Mouse (Mus musculus) CH12.LX (cell line): ENCODE results near the gene Hoxa7.

Experiments used
- CHD2 ChIP-seq: IDR thresholded peaks from 2 replicates; pipeline ENCODE4 v1.6.1; 2011; ENCODE audit warnings: low read length, improper control_type of control experiment
- CTCF ChIP-seq, 2 experiments: IDR thresholded peaks in 1 of 2; conservative IDR thresholded peaks in 1 of 2; 2 replicates each; pipeline ENCODE4 v1.5.1; 2011 to 2012; ENCODE audit warnings: low read depth in 2 of 2, low read length in 2 of 2, improper control_type of control experiment in 1 of 2, inconsistent platforms in 1 of 2, mild to moderate bottlenecking in 1 of 2, moderate library complexity in 1 of 2
- ELF1 ChIP-seq: IDR thresholded peaks from 2 replicates; pipeline ENCODE4 v1.6.1; 2014; ENCODE audit warnings: low read depth, mild to moderate bottlenecking, inconsistent platforms, low read length, improper control_type of control experiment
- EP300 ChIP-seq: IDR thresholded peaks from 2 replicates; pipeline ENCODE4 v1.6.1; 2011; ENCODE audit warnings: low read length, improper control_type of control experiment
- MAFK ChIP-seq: IDR thresholded peaks from 2 replicates; pipeline ENCODE4 v1.6.1; 2011; ENCODE audit warnings: low read length, improper control_type of control experiment; ENCODE audit not compliant: insufficient replicate concordance
- POLR2A ChIP-seq: IDR thresholded peaks from 2 replicates; pipeline ENCODE4 v1.6.1; 2011; ENCODE audit warnings: low read depth, mild to moderate bottlenecking, improper control_type of control experiment, low read length
- TBP ChIP-seq: conservative IDR thresholded peaks from 2 replicates; pipeline ENCODE4 v1.6.1; 2011; ENCODE audit warnings: low read depth, low read length, improper control_type of control experiment
- USF1 ChIP-seq: IDR thresholded peaks from 2 replicates; pipeline ENCODE4 v1.6.1; 2014; ENCODE audit warnings: low read depth, mild to moderate bottlenecking, inconsistent platforms, low read length, improper control_type of control experiment

DNA sequence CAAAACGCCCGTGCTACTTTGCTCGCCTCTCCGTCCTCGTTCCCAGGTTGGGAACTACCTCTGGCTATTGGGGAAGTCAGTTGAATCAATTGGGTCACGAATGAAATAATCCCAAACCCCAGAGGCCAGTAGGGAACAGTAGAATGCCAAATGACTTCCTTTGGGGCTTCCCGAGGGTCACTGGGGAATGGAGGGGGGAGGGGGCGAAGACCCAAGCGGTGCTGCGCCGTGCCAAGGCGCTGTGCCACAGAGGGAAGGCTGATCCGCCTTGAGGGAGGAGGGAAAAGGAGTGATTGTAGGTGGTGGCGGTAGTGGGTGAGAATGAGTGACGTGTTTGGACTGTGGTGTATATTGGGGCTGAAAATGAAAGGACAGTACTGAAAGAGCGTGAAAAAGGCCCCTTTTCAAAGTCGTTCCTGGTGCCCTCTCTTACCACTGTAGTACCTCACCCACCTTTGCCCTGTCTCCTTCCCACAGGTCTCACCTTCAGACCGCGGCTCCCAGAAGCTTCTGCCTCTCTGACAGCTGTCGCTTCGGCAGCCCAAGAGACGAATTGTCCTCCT, 9.0 kb downstream of the Hoxa7 start:
- TF ChIP-seq POLR2A (no peak), CHD2 (no peak), CTCF (conservative IDR thresholded peaks at IDR 0.05 in 1 of 2, IDR thresholded peaks at IDR 0.05 in 1 of 2; ENCODE audit: low read depth in 2 of 2, low read length in 2 of 2) (no peak), TBP (no peak; the same call in 1 of the 2 replicates), USF1 (no peak), EP300 (no peak), ELF1 (no peak), MAFK (no peak)
